Mouse (Mus musculus) myocyte (in vitro differentiated cells): ENCODE results near the gene Cacna1s. TPM values are rescaled to one million over a fixed set of nuclear protein-coding genes. Genes with fewer than 3 reads are reported as not detected.

Experiments used
- H3K27me3 ChIP-seq: one replicate; pipeline ENCODE4 v1.6.1; 2011; ENCODE audit not compliant: control insufficient read depth, insufficient read depth, insufficient read length
- H3K36me3 ChIP-seq: one replicate; pipeline ENCODE4 v1.6.1; 2011; ENCODE audit not compliant: control insufficient read depth, insufficient read depth
- H3K4me2 ChIP-seq: one replicate; pipeline ENCODE4 v1.6.1; 2011; ENCODE audit warnings: low read depth, control low read depth
- H3K4me3 ChIP-seq: one replicate; pipeline ENCODE4 v1.5.1; 2011; ENCODE audit warnings: mild to moderate bottlenecking, control low read depth, moderate library complexity
- H3K79me2 ChIP-seq: one replicate; pipeline ENCODE4 v1.6.1; 2011; ENCODE audit not compliant: control insufficient read depth, insufficient read depth
- H3ac ChIP-seq: one replicate; pipeline ENCODE4 v1.6.1; 2011; ENCODE audit not compliant: control insufficient read depth, insufficient read length
- CEBPB ChIP-seq: IDR thresholded peaks from 2 replicates; pipeline ENCODE4 v1.6.1; 2011; ENCODE audit warnings: mild to moderate bottlenecking, moderate library complexity; ENCODE audit not compliant: poor library complexity, insufficient read depth, severe bottlenecking
- E2F4 ChIP-seq: IDR thresholded peaks from one replicate; pipeline ENCODE4 v1.6.1; 2011; ENCODE audit warnings: mild to moderate bottlenecking, control low read depth, moderate library complexity; ENCODE audit not compliant: insufficient read depth
- MAX ChIP-seq: IDR thresholded peaks from one replicate; pipeline ENCODE4 v1.6.1; 2011; ENCODE audit warnings: low read depth, mild to moderate bottlenecking, control low read depth
- MYOD1 ChIP-seq, 3 experiments: IDR thresholded peaks; one replicate each; pipeline ENCODE4 v1.6.1; 2011; ENCODE audit warnings: control low read depth in 2 of 3, low read depth in 2 of 3, mild to moderate bottlenecking in 2 of 3, moderate library complexity in 1 of 3; ENCODE audit not compliant: insufficient read length in 2 of 3, control insufficient read depth in 1 of 3
- MYOG ChIP-seq, 3 experiments: IDR thresholded peaks; one replicate each; pipeline ENCODE4 v1.6.1; 2011; ENCODE audit warnings: control low read depth in 2 of 3, low read depth in 2 of 3, mild to moderate bottlenecking in 2 of 3; ENCODE audit not compliant: insufficient read length in 2 of 3, control insufficient read depth in 1 of 3, insufficient read depth in 1 of 3
- POLR2A ChIP-seq: IDR thresholded peaks from one replicate; pipeline ENCODE4 v1.6.1; 2011; ENCODE audit warnings: low read depth, mild to moderate bottlenecking, control low read depth, moderate library complexity; ENCODE audit not compliant: insufficient read length
- POLR2AphosphoS2 ChIP-seq: IDR thresholded peaks from one replicate; pipeline ENCODE4 v1.6.1; 2011; ENCODE audit warnings: low read depth, control low read depth; ENCODE audit not compliant: insufficient read length
- REST ChIP-seq: IDR thresholded peaks from one replicate; pipeline ENCODE4 v1.6.1; 2011; ENCODE audit warnings: mild to moderate bottlenecking, control low read depth, moderate library complexity; ENCODE audit not compliant: insufficient read depth, insufficient read length
- SRF ChIP-seq: IDR thresholded peaks from one replicate; pipeline ENCODE4 v1.6.1; 2011; ENCODE audit warnings: low read depth; ENCODE audit not compliant: control insufficient read depth, insufficient read length
- TCF12 ChIP-seq: IDR thresholded peaks from one replicate; pipeline ENCODE4 v1.6.1; 2011; ENCODE audit warnings: mild to moderate bottlenecking, control low read depth; ENCODE audit not compliant: poor library complexity, insufficient read depth, severe bottlenecking
- TCF3 ChIP-seq: IDR thresholded peaks from one replicate; pipeline ENCODE4 v1.6.1; 2011; ENCODE audit warnings: low read depth, control low read depth; ENCODE audit not compliant: insufficient read length
- USF1 ChIP-seq: IDR thresholded peaks from one replicate; pipeline ENCODE4 v1.6.1; 2011; ENCODE audit warnings: low read depth, mild to moderate bottlenecking, control low read depth, moderate library complexity
- polyA plus RNA-seq: library from polyadenylated mRNA; unstranded; fragments of >200 nt; fragmentation: generic; extraction: Trizol; gene quantifications from one replicate; pipeline ENCODE4 v1.2.1, GENCODE M21; 2012; ENCODE audit warnings: missing spikeins

Gene Cacna1s
- polyA plus RNA-seq, 1 experiment, result 177 TPM

- Histone ChIP-seq H3K4me2 (no peak overlapping the region), H3ac (no peak overlapping the region), H3K4me3 (no peak overlapping the region), H3K36me3 (peaks cover 4% of the 10 kb centered on the region), H3K79me2 (no peaks in the 10 kb centered on the region), H3K27me3 (peaks cover 6% of the 10 kb centered on the region)
- TF ChIP-seq SRF, result no peak
- no peak for TF ChIP-seq CEBPB
- no peak for TF ChIP-seq E2F4
- no peak for TF ChIP-seq MAX
- no peak for TF ChIP-seq REST
- TF ChIP-seq USF1, result no peak
- TF ChIP-seq MYOG (IDR thresholded peaks at IDR 0.05; ENCODE audit: control insufficient read depth in 1 of 3, insufficient read depth in 1 of 3, insufficient read length in 2 of 3, low read depth in 2 of 3), result no peak
- no peak for TF ChIP-seq POLR2AphosphoS2
- TF ChIP-seq TCF12, result no peak
- no peak for TF ChIP-seq POLR2A
- no peak for TF ChIP-seq MYOD1 (IDR thresholded peaks at IDR 0.05; ENCODE audit: control insufficient read depth in 1 of 3, insufficient read length in 2 of 3, low read depth in 2 of 3)
- TF ChIP-seq TCF3, result no peak
These were observed 15.0 kb downstream of the Cacna1s start for GRCm38 (mm10) chr1:136067579-136067978.

GRCm38 (mm10) chr1:136076086-136076485 is 23.5 kb downstream of the Cacna1s start:
- H3K4me3 ChIP-seq, result no peak overlapping the region

GRCm38 (mm10) chr1:136077656-136078055 is 25.1 kb downstream of the Cacna1s start:
- no peaks in the 10 kb centered on the region for H3K79me2 ChIP-seq
- no peak overlapping the region for H3ac ChIP-seq
- H3K27me3 ChIP-seq, result peaks cover 15% of the 10 kb centered on the region
- H3K4me2 ChIP-seq, result no peak overlapping the region
- TF ChIP-seq MYOD1 (IDR thresholded peaks at IDR 0.05; ENCODE audit: control insufficient read depth in 1 of 3, insufficient read length in 2 of 3, low read depth in 2 of 3) (no peak), E2F4 (no peak)
- H3K4me3 ChIP-seq, result no peak overlapping the region
- peaks cover 38% of the 10 kb centered on the region for H3K36me3 ChIP-seq

More at GRCm38 (mm10) chr1:136076086-136076485, 23.5 kb downstream of the Cacna1s start:
- Histone ChIP-seq H3K79me2 (no peaks in the 10 kb centered on the region), H3ac (no peak overlapping the region), H3K36me3 (peaks cover 35% of the 10 kb centered on the region), H3K27me3 (peaks cover 21% of the 10 kb centered on the region), H3K4me2 (no peak overlapping the region)
- TF ChIP-seq POLR2AphosphoS2 (no peak), CEBPB (no peak), REST (no peak)

GRCm38 (mm10) chr1:136081161-136081560 is 28.6 kb downstream of the Cacna1s start:
- no peak overlapping the region for H3ac ChIP-seq
- H3K4me3 ChIP-seq, result no peak overlapping the region
- H3K4me2 ChIP-seq, result no peak overlapping the region
- H3K27me3 ChIP-seq, result peaks cover 28% of the 10 kb centered on the region
- H3K36me3 ChIP-seq, result peaks cover 39% of the 10 kb centered on the region
- no peaks in the 10 kb centered on the region for H3K79me2 ChIP-seq
- no peak for TF ChIP-seq MAX
- no peak for TF ChIP-seq USF1
- TF ChIP-seq CEBPB, result no peak
- no peak for TF ChIP-seq POLR2A
- no peak for TF ChIP-seq REST
- no peak for TF ChIP-seq MYOG (IDR thresholded peaks at IDR 0.05; ENCODE audit: control insufficient read depth in 1 of 3, insufficient read depth in 1 of 3, insufficient read length in 2 of 3, low read depth in 2 of 3)
- TF ChIP-seq TCF12, result no peak
- no peak for TF ChIP-seq E2F4
- no peak for TF ChIP-seq MYOD1 (IDR thresholded peaks at IDR 0.05; ENCODE audit: control insufficient read depth in 1 of 3, insufficient read length in 2 of 3, low read depth in 2 of 3)
- no peak for TF ChIP-seq POLR2AphosphoS2

- H3K27me3 ChIP-seq, result peaks cover 16% of the 10 kb centered on the region
- H3K36me3 ChIP-seq, result peaks cover 11% of the 10 kb centered on the region
- H3K79me2 ChIP-seq, result no peaks in the 10 kb centered on the region
- H3K4me3 ChIP-seq, result no peak overlapping the region
- TF ChIP-seq MAX (no peak), MYOD1 (IDR thresholded peaks at IDR 0.05; ENCODE audit: control insufficient read depth in 1 of 3, insufficient read length in 2 of 3, low read depth in 2 of 3) (no peak), REST (no peak), TCF12 (no peak), MYOG (IDR thresholded peaks at IDR 0.05; ENCODE audit: control insufficient read depth in 1 of 3, insufficient read depth in 1 of 3, insufficient read length in 2 of 3, low read depth in 2 of 3) (no peak), TCF3 (no peak), CEBPB (no peak), E2F4 (no peak), SRF (no peak), POLR2AphosphoS2 (no peak)
- no peak overlapping the region for H3ac ChIP-seq
- H3K4me2 ChIP-seq, result no peak overlapping the region
These were observed 33.6 kb downstream of the Cacna1s start for GRCm38 (mm10) chr1:136085988-136086685.
